Mouse (Mus musculus) lung, adult 2 months (tissue): ENCODE results near the gene 4930402H24Rik.

Experiments
- CTCF ChIP-seq: fragments of 200-500 bp; IDR thresholded peaks from 2 replicates; pipeline ENCODE4 v1.5.1; 2011; ENCODE audit warnings: mild to moderate bottlenecking, low read length, control low read depth; ENCODE audit not compliant: insufficient read depth
- POLR2A ChIP-seq: fragments of 200-500 bp; IDR thresholded peaks from 2 replicates; pipeline ENCODE4 v1.6.1; 2011; ENCODE audit warnings: low read depth, mild to moderate bottlenecking, control low read depth, low read length, borderline replicate concordance; ENCODE audit errors: extremely low read depth

DNA sequence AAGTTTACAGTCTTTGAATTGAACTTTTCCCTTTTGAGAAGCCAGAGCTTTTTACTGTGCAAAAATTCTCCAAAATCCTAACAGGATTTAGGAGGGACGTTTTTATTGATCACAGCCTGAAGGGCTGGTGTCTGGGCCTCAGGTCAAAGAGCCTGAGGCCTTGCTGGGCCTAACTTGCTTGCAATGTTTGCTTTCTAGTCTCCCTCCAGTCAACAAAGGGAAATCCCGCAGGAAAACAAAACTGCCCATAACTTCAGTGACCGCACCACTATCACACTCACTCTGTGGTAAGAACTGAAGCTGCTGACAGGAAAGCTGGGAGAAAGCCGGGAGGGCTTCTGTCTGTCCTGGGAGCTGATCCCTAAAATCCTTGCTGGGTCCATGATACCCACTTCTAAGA lies 199.6 kb downstream of the 4930402H24Rik start:
- TF ChIP-seq POLR2A (no peak), CTCF (no peak)
